Mouse (Mus musculus) kidney, embryonic 15.5 days (tissue): ENCODE measurements at regions not wholly inside any gene's neighbourhood (a gene's known extent, or its start where the extent isn't known, plus 50 kb on each side); places are given as distances from the start of the nearest gene placed in this dataset.

ENCODE experiments used
- ATAC-seq: fragments of 200-750 bp; cut with Nextera tagmentation; replicated peaks from 2 replicates; pipeline ENCODE4 v1.8.0; 2017; ENCODE audit warnings: moderate TSS enrichment; ENCODE audit not compliant: low FRiP score
- H3K27ac ChIP-seq: fragments of 300-500 bp; sonication (generic); 2 replicates; pipeline ENCODE4 v1.5.1; 2015; ENCODE audit warnings: mild to moderate bottlenecking, inconsistent platforms
- H3K27me3 ChIP-seq: fragments of 300-500 bp; sonication (generic); 2 replicates; pipeline ENCODE4 v1.6.1; 2015; ENCODE audit warnings: inconsistent platforms
- H3K36me3 ChIP-seq: fragments of 300-500 bp; sonication (generic); 2 replicates; pipeline ENCODE4 v1.6.1; 2015; ENCODE audit warnings: inconsistent platforms
- H3K4me1 ChIP-seq: fragments of 300-500 bp; sonication (generic); 2 replicates; pipeline ENCODE4 v1.6.1; 2015; ENCODE audit warnings: inconsistent platforms
- H3K4me2 ChIP-seq: fragments of 300-500 bp; sonication (generic); 2 replicates; pipeline ENCODE4 v1.6.1; 2015; ENCODE audit warnings: moderate library complexity, mild to moderate bottlenecking, inconsistent platforms
- H3K4me3 ChIP-seq: fragments of 300-500 bp; sonication (generic); replicated peaks from 2 replicates; pipeline ENCODE4 v1.5.1; 2015; ENCODE audit warnings: mild to moderate bottlenecking, inconsistent platforms
- H3K9ac ChIP-seq: fragments of 300-500 bp; sonication (generic); 2 replicates; pipeline ENCODE4 v1.6.1; 2015; ENCODE audit warnings: mild to moderate bottlenecking, inconsistent platforms
- H3K9me3 ChIP-seq: fragments of 300-500 bp; sonication (generic); replicated peaks from 2 replicates; pipeline ENCODE4 v1.6.1; 2016; ENCODE audit warnings: inconsistent platforms
- WGBS: fragments of 180-500 bp; shearing (Covaris S2); methylation state at CpG from one replicate; pipeline ENCODE4 v1.1.7; 2015; ENCODE audit warnings: mixed read lengths; 5-methylcytosine and 5-hydroxymethylcytosine counted together

DNA sequence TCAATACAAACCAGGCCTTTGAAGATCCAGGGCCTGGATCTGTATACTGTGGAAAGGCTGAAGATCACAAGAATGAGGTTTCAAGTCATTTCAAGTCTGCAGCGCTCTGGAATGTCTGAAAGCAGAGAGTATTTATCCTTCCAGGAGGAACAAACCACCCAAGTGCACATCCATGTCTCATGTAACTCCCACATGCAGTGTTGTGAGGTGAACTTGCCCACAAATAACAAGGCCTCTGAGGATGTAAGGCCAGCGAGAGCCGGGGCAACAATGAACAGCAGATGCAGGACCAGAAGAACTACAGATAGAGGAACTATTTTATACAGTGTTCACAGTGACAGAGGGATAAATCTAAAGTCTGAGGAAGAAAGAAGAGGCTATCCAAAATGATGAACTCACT is 442.4 kb downstream of the Slc4a3 start:
- no peak overlapping the region for H3K4me3 ChIP-seq
- H3K4me2 ChIP-seq = no peak overlapping the region
- no peaks in the 10 kb centered on the region for H3K4me1 ChIP-seq
- H3K36me3 ChIP-seq = no peaks in the 10 kb centered on the region
- no peak for ATAC-seq
- no peaks in the 10 kb centered on the region for H3K27me3 ChIP-seq
- WGBS = 69% methylated on average over 3 of the region's 3 CpGs
- H3K27ac ChIP-seq = no peak overlapping the region
- no peaks in the 10 kb centered on the region for H3K9me3 ChIP-seq
- no peak overlapping the region for H3K9ac ChIP-seq

DNA sequence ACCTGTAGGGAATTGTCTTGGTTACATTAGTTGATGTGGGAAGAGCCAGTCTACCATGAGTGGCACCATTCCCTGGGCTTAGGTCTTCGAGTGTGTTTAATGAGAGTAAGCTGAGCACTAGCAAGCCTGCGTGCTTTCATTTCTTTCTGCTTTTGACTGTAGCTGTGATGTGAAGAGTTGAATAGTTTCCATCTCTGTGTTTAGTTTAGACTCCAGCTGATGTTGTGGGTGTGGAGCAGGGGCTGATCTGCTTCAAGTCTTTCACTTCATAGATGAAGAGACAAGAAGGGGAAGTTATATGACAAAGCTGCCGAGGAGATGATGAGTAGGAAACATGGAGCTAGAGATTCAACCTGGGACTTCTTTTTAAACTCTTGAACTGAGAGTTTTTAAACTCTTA is 446.0 kb downstream of the Slc4a3 start:
- no peaks in the 10 kb centered on the region for H3K9me3 ChIP-seq
- no peak overlapping the region for H3K27ac ChIP-seq
- ATAC-seq = no peak
- H3K4me1 ChIP-seq = no peaks in the 10 kb centered on the region
- WGBS = 83% methylated on average over 3 of the region's 3 CpGs
- H3K4me3 ChIP-seq = no peak overlapping the region
- H3K36me3 ChIP-seq = no peaks in the 10 kb centered on the region
- H3K27me3 ChIP-seq = no peaks in the 10 kb centered on the region
- no peak overlapping the region for H3K4me2 ChIP-seq
- no peak overlapping the region for H3K9ac ChIP-seq

DNA sequence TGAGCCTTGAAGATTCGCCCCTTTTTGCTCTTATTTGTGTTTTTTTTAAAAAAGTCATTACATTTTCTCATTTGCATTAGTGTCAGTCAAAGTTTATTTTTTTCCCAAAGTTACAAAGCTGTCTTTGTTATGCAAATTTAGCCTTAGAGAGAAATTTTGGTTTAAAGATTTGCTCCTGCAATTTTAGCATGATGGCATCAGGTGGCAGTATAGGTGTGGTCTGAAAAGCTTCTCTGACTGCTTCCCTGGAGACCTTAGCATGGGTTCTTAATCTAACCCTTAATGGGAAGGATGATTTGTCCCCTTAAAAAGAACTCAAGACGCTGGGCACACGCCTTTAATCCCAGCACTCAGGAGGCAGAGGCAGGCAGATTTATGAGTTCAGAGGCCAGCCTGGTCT is 451.2 kb downstream of the Slc4a3 start:
- Histone ChIP-seq H3K27me3 (no peaks in the 10 kb centered on the region), H3K36me3 (no peaks in the 10 kb centered on the region), H3K27ac (no peak overlapping the region), H3K4me1 (no peaks in the 10 kb centered on the region), H3K4me2 (no peak overlapping the region), H3K4me3 (no peak overlapping the region), H3K9ac (no peak overlapping the region), H3K9me3 (no peaks in the 10 kb centered on the region)
- WGBS = 67% methylated on average over 3 of the region's 3 CpGs
- no peak for ATAC-seq

DNA sequence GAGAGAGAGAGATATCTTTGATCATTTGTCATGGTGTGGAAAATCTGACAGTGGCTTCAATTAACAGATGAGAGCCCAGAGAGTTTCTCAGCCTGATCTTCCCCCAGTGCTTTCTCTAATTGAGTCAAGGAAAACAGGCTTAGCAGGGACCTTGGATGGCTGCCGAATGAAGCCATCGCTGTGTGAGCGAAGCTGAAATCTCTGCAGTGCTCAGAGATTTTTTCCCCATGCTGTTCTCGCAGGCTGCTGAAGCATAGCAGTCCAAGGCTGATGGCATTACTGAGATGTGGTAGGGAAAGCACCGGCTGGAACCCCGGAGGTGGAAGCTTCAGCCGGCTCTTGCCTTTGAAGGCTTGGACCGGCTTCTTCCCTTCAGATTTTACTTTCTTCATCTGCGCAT is 455.1 kb downstream of the Slc4a3 start:
- Histone ChIP-seq H3K9ac (no peak overlapping the region), H3K4me3 (no peak overlapping the region), H3K4me1 (no peaks in the 10 kb centered on the region), H3K27me3 (no peaks in the 10 kb centered on the region), H3K4me2 (no peak overlapping the region), H3K36me3 (no peaks in the 10 kb centered on the region), H3K9me3 (no peaks in the 10 kb centered on the region), H3K27ac (no peak overlapping the region)
- WGBS = 83% methylated on average over 9 of the region's 9 CpGs
- no peak for ATAC-seq

DNA sequence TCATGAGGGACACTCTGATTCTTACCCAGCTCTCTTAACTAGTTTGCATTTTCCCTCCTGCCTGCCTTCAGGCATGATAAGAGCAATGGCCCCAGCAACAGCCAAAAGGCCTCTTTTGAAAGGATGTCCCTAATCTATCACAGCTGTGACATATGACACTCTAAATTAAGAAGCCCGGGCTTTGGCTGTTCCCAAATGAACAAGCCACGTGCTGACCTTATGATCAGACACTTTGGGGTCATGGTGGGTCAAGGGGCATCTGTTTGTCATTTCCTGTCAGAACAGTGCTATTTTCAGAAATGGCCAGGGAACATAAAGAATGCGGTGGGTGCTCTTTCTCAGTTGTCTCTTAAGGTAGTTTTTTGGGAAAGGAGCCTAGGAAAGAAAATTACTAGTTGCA is 463.5 kb downstream of the Slc4a3 start:
- 17% methylated on average over 3 of the region's 3 CpGs for WGBS

DNA sequence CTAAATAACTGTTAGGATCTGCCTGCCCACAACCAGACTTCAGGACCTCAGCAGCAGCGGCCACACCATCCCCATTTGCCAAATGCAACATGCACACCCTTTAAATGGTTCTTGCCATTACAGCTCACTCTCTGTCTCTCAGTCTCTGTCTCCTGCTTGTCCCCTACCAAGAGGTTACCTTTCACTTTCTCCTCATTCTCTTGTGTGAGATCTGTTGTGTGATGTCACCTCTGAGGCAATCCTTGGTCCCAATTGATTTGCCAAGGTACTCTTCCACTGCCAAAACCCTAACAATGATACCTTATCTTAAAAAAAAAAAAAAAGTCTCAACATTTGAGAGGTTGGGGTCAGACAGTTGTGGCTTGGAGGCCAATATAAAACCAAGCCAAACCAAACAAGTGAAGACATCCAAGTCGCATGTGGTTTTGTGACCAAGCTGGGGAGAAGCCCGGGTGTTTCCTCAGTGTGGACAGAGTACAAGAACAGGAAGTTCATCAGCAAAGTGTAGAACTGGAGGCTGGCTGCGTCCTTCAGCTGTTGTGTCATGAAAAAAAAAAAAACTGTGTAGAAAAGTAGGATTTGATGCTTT is 464.2 kb downstream of the Slc4a3 start:
- H3K36me3 ChIP-seq = no peaks in the 10 kb centered on the region
- no peaks in the 10 kb centered on the region for H3K27me3 ChIP-seq
- WGBS = 69% methylated on average over 4 of the region's 4 CpGs
- no peak for ATAC-seq
- H3K4me2 ChIP-seq = no peak overlapping the region
- H3K27ac ChIP-seq = no peak overlapping the region
- no peak overlapping the region for H3K4me3 ChIP-seq
- no peak overlapping the region for H3K9ac ChIP-seq
- H3K4me1 ChIP-seq = peaks cover 5% of the 10 kb centered on the region; the same call in 1 of the 2 replicates
- H3K9me3 ChIP-seq = no peaks in the 10 kb centered on the region

More for the DNA sequence above, 463.5 kb downstream of the Slc4a3 start:
- Histone ChIP-seq H3K36me3 (no peaks in the 10 kb centered on the region), H3K9me3 (no peaks in the 10 kb centered on the region), H3K9ac (no peak overlapping the region), H3K4me3 (no peak overlapping the region), H3K4me2 (no peak overlapping the region), H3K27ac (no peak overlapping the region), H3K4me1 (peaks cover 5% of the 10 kb centered on the region; the same call in 1 of the 2 replicates), H3K27me3 (no peaks in the 10 kb centered on the region)
- no peak for ATAC-seq

DNA sequence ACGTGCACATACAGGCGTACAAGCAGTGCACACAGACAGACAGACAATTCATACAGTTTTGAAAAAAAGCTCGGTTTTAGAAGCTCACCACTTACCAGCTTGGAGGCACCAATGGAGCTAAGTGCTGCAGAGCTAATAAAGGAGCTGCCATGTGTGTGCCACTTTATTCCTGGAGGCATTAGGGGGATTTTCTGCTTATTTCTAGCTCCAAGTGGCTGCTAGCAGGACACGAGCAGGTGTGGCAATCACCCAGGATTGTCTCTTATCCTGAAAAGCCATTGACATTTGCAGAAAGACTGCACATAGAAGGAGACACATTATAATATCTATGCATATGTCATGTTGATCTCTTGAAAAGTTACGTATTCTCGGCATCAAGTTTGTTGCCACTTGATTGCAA is 472.5 kb downstream of the Slc4a3 start:
- H3K4me3 ChIP-seq = no peak overlapping the region
- no peak overlapping the region for H3K4me2 ChIP-seq
- H3K9me3 ChIP-seq = no peaks in the 10 kb centered on the region
- no peak overlapping the region for H3K9ac ChIP-seq
- no peaks in the 10 kb centered on the region for H3K36me3 ChIP-seq
- no peaks in the 10 kb centered on the region for H3K27me3 ChIP-seq
- peaks cover 7% of the 10 kb centered on the region; the same call in 1 of the 2 replicates for H3K4me1 ChIP-seq
- H3K27ac ChIP-seq = 0 out of 2 replicates have a peak overlapping the region, but pooled peaks have one; percentile 1
- WGBS = 70% methylated on average over 6 of the region's 6 CpGs
- no peak for ATAC-seq

DNA sequence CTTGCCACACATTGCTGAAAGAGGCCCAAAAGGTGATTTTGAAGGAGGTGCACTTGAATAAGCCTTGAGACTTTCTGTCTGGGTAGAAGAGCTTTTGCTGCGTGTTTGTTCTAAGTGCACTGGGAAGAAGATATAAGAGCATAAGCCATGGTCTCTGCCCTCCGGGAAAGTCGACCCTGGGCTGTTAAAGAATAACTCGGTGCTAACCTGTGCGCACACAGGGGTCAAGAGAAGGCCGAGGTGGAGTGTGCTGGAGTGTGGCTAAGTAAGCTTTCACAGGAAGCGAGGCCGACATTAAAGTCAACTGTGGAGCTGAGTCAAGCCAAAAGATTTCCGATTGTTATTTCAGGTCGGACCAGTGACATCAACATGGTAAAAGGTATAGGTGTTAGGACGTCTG is 473.0 kb downstream of the Slc4a3 start:
- H3K36me3 ChIP-seq = no peaks in the 10 kb centered on the region
- H3K9ac ChIP-seq = no peak overlapping the region
- 0 out of 2 replicates have a peak overlapping the region, but pooled peaks have one; percentile 1 for H3K27ac ChIP-seq
- H3K4me3 ChIP-seq = no peak overlapping the region
- ATAC-seq = peak; percentile 90
- H3K4me1 ChIP-seq = peaks cover 7% of the 10 kb centered on the region; the same call in 1 of the 2 replicates
- no peak overlapping the region for H3K4me2 ChIP-seq
- 16% methylated on average over 11 of the region's 11 CpGs for WGBS
- no peaks in the 10 kb centered on the region for H3K27me3 ChIP-seq
- H3K9me3 ChIP-seq = no peaks in the 10 kb centered on the region

DNA sequence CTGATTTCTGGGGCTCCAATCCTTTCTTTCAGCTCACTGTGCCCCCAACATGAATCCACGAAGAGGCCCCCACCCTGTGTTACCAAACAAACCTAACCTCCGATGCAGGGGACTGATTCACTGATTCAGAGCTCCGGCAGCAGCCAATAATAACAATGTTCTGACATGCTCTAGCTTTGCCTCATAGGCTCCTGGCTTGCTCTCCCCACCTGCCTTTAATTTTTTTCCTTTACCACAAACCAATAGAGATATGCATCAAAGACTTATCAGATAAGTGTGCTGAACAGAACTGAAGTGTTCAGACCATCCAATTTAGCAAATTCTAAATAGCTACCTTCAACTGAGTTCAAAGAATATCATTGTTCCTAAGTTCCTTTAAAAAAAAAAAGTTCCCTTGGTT is 478.6 kb downstream of the Slc4a3 start:
- Histone ChIP-seq H3K4me2 (no peak overlapping the region), H3K27me3 (no peaks in the 10 kb centered on the region), H3K36me3 (no peaks in the 10 kb centered on the region), H3K27ac (0 out of 2 replicates have a peak overlapping the region, but pooled peaks have one; percentile 18), H3K9ac (no peak overlapping the region), H3K4me3 (no peak overlapping the region), H3K4me1 (no peaks in the 10 kb centered on the region), H3K9me3 (no peaks in the 10 kb centered on the region)
- no peak for ATAC-seq
- 43% methylated on average over 3 of the region's 3 CpGs for WGBS

DNA sequence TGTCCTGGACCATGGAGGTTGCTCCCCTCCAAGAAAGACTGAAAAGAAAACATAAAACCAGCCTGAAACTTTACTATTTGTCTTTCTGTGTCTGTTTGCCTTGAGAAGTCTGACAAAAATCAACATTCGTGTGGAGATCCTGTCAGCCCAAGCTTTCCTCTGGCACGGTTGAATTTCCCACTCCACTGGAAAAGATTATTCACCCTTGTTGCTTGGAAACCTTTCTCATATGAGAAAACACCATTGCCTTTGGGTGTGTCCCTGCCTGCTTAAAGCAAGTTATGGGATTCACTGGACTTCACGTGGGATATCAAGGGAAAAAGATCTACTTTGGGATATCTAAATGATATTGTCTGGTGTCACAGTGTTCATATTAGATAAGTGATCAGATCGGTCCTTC is 479.3 kb downstream of the Slc4a3 start:
- H3K27ac ChIP-seq = no peak overlapping the region
- no peaks in the 10 kb centered on the region for H3K9me3 ChIP-seq
- whole genome bisulfite sequencing = 61% methylated on average over 4 of the region's 4 CpGs
- no peak overlapping the region for H3K4me3 ChIP-seq
- H3K4me2 ChIP-seq = no peak overlapping the region
- H3K9ac ChIP-seq = no peak overlapping the region
- ATAC-seq = no peak
- no peaks in the 10 kb centered on the region for H3K4me1 ChIP-seq
- H3K36me3 ChIP-seq = no peaks in the 10 kb centered on the region
- no peaks in the 10 kb centered on the region for H3K27me3 ChIP-seq

DNA sequence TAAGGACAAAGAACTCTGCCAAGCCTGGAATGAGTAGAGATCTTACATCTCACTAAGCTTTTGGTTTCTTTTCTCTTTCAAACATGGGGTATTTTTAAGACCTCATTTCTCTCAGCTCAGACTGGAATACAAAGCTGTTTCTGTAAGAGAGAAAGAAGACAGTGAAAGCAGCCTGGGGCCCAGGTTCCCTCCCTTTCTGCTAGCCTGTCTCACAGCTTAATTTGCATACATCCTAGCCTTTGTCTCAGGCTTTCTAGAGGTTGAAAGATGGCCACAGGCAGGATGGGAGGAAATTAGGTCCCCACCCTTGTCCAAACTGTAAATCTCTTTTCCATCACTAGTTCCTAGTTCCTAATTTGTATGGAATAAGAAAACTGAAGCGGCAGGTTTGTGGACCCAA is 483.0 kb downstream of the Slc4a3 start:
- Histone ChIP-seq H3K9me3 (no peaks in the 10 kb centered on the region), H3K4me3 (no peak overlapping the region), H3K27me3 (no peaks in the 10 kb centered on the region), H3K4me2 (no peak overlapping the region), H3K9ac (no peak overlapping the region), H3K4me1 (0 out of 2 replicates have a peak, but pooled peaks cover 6% of the 10 kb centered on the region), H3K27ac (no peak overlapping the region), H3K36me3 (no peaks in the 10 kb centered on the region)
- ATAC-seq = no peak
- WGBS = 61% methylated on average over 1 of the region's 1 CpGs

DNA sequence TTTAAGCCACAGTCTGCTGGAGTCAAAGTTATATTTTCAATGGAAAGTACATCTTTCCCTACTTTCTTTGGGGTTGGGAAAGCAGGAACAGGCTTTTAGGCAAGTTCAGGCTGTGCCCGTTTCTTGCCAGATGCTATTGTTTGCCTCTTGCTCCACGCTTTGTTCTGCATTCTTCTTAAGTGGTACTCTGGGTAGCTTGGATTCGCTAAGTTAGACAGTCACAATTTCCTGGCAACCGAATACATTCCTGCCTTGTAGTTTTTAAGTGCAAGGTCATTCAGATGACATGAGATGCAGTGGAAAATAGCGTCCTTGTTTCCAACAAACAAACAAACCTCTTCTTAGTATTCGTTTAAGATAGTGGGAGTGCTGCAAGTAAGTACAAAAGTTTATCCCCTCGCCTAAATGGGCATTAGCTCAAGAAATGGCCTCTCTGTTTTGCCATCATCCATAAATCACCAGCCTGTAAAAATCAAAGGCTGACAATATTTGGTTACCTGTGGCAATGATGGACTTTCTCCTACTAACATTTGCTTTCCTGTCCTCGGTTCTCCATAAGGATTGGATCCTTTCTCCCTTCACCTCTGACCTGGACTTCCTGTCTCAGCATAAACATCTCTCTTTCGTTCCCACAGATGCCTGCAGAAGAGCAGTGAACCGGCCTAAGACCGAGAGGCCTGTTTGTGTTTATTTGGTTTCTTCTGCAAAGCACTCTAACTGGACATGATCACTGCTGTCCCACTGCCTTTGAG is 485.3 kb downstream of the Slc4a3 start:
- ATAC-seq = no peak
- Histone ChIP-seq H3K4me1 (0 out of 2 replicates have a peak, but pooled peaks cover 6% of the 10 kb centered on the region), H3K9ac (no peak overlapping the region), H3K9me3 (no peaks in the 10 kb centered on the region), H3K27ac (no peak overlapping the region), H3K36me3 (no peaks in the 10 kb centered on the region), H3K4me3 (no peak overlapping the region), H3K4me2 (no peak overlapping the region), H3K27me3 (no peaks in the 10 kb centered on the region)
- WGBS = 35% methylated on average over 11 of the region's 11 CpGs
